Mouse (Mus musculus) heart, adult 2 months (tissue): ENCODE data around the gene Ap3d1. TPM values are rescaled to one million over a fixed set of nuclear protein-coding genes. Genes with fewer than 3 reads are reported as not detected.

Experiments used
- DNase-seq, 2 experiments: peaks; one replicate each; pipeline ENCODE4 v3.0.0; 2021
- H3K27ac ChIP-seq: fragments of 200-600 bp; 2 replicates; pipeline ENCODE4 v1.8.1; 2022
- H3K27me3 ChIP-seq: fragments of 200-500 bp; 2 replicates; pipeline ENCODE4 v1.6.1; 2012; ENCODE audit warnings: mild to moderate bottlenecking, low read length, inconsistent platforms, mixed read lengths; ENCODE audit not compliant: control insufficient read depth, insufficient read depth
- H3K36me3 ChIP-seq: fragments of 200-500 bp; 2 replicates; pipeline ENCODE4 v1.6.1; 2012; ENCODE audit warnings: low read length, inconsistent platforms; ENCODE audit not compliant: control insufficient read depth, insufficient read depth
- H3K4me1 ChIP-seq: fragments of 200-500 bp; 2 replicates; pipeline ENCODE4 v1.6.1; 2011; ENCODE audit warnings: low read length; ENCODE audit not compliant: control insufficient read depth, insufficient read depth
- H3K4me3 ChIP-seq: fragments of 200-600 bp; 2 replicates; pipeline ENCODE4 v1.8.1; 2022
- H3K79me2 ChIP-seq: fragments of 200-500 bp; replicated peaks from 2 replicates; pipeline ENCODE4 v1.6.1; 2012; ENCODE audit warnings: mild to moderate bottlenecking, inconsistent platforms, low read length, moderate library complexity, mixed read lengths; ENCODE audit not compliant: control insufficient read depth, insufficient read depth
- H3K9ac ChIP-seq: fragments of 200-500 bp; 2 replicates; pipeline ENCODE4 v1.6.1; 2012; ENCODE audit warnings: low read depth, mild to moderate bottlenecking, control low read depth, inconsistent platforms, low read length, mixed read lengths
- CTCF ChIP-seq: fragments of 200-600 bp; IDR thresholded peaks from 2 replicates; pipeline ENCODE4 v1.8.1; 2022; ENCODE audit warnings: antibody characterized with exemption, mild to moderate bottlenecking, moderate library complexity
- EP300 ChIP-seq: fragments of 200-500 bp; IDR thresholded peaks from 2 replicates; pipeline ENCODE4 v1.6.1; 2011; ENCODE audit warnings: low read depth, low read length, control low read depth; ENCODE audit not compliant: insufficient read depth
- POLR2A ChIP-seq: fragments of 200-500 bp; IDR thresholded peaks from 2 replicates; pipeline ENCODE4 v1.6.1; 2011; ENCODE audit warnings: mild to moderate bottlenecking, low read depth, low read length, control low read depth; ENCODE audit not compliant: insufficient read depth
- WGBS: fragments of 180-500 bp; shearing (Covaris S2); methylation state at CpG from one replicate; pipeline ENCODE4 v1.1.7; 2018; 5-methylcytosine and 5-hydroxymethylcytosine counted together
- intact Hi-C: fragments of 180-260 bp; cut with DNase I; formaldehyde crosslinking; loops from one replicate; pipeline ENCODE4 v1.15.1; 2025
- polyA plus RNA-seq: library from polyadenylated mRNA; depleted of rRNA; stranded (reverse); fragments of >200 nt; gene quantifications from 2 replicates; pipeline ENCODE4 v1.2.3, GENCODE M21; 2012
- total RNA-seq, 2 experiments: library from RNA; stranded (reverse); gene quantifications; 2 replicates each; pipeline ENCODE4 v1.2.3; 2021

Ap3d1 gene
- total and polyA plus RNA-seq, 3 experiments, result 40.2 to 52.9 (median 42.6) TPM

GRCm38 (mm10) chr10:80763502-80763901, 21.4 kb upstream of the Ap3d1 start:
- no peak overlapping the region for H3K4me3 ChIP-seq
- intact Hi-C loops, result no loop called here
- no peaks in the 10 kb centered on the region for H3K27me3 ChIP-seq
- H3K79me2 ChIP-seq, result peaks cover 10% of the 10 kb centered on the region
- H3K27ac ChIP-seq, result no peak overlapping the region
- no peak for DNase-seq
- WGBS, result 82% methylated on average over 2 of the region's 2 CpGs
- H3K4me1 ChIP-seq, result peaks cover 18% of the 10 kb centered on the region
- H3K36me3 ChIP-seq, result no peaks in the 10 kb centered on the region
- TF ChIP-seq EP300, result no peak
- TF ChIP-seq CTCF, result no peak
- no peak for TF ChIP-seq POLR2A
- no peak overlapping the region for H3K9ac ChIP-seq

- H3K9ac ChIP-seq, result no peak overlapping the region
- H3K4me1 ChIP-seq, result peaks cover 26% of the 10 kb centered on the region
- WGBS, result 69% methylated on average over 3 of the region's 3 CpGs
- no peak overlapping the region for H3K4me3 ChIP-seq
- no peak overlapping the region; the same call in 1 of the 2 replicates for H3K27ac ChIP-seq
- DNase-seq, result no peak
- no peaks in the 10 kb centered on the region for H3K27me3 ChIP-seq
- intact Hi-C loops, result no loop called here
- TF ChIP-seq POLR2A (no peak), EP300 (no peak), CTCF (no peak)
- no peaks in the 10 kb centered on the region for H3K36me3 ChIP-seq
- peaks cover 10% of the 10 kb centered on the region for H3K79me2 ChIP-seq
These were observed 19.8 kb upstream of the Ap3d1 start for GRCm38 (mm10) chr10:80761821-80762220.

GRCm38 (mm10) chr10:80760596-80761524, 18.8 kb upstream of the Ap3d1 start:
- Histone ChIP-seq H3K9ac (no peak overlapping the region), H3K4me1 (peaks cover 34% of the 10 kb centered on the region), H3K4me3 (no peak overlapping the region), H3K79me2 (peaks cover 10% of the 10 kb centered on the region), H3K36me3 (no peaks in the 10 kb centered on the region), H3K27me3 (no peaks in the 10 kb centered on the region), H3K27ac (peak overlapping the region; percentile 0)
- intact Hi-C loops, result no loop called here
- WGBS, result 49% methylated on average over 4 of the region's 4 CpGs
- TF ChIP-seq EP300, result no peak
- TF ChIP-seq CTCF, result no peak
- TF ChIP-seq POLR2A, result no peak
- no peak for DNase-seq

- H3K4me1 ChIP-seq, result peaks cover 35% of the 10 kb centered on the region
- WGBS, result 32% methylated on average over 7 of the region's 7 CpGs
- H3K27me3 ChIP-seq, result no peaks in the 10 kb centered on the region
- intact Hi-C loops, result no loop called here
- peaks cover 14% of the 10 kb centered on the region for H3K79me2 ChIP-seq
- no peaks in the 10 kb centered on the region for H3K36me3 ChIP-seq
- no peak overlapping the region for H3K9ac ChIP-seq
- peak overlapping the region; percentile 60 for H3K27ac ChIP-seq
- TF ChIP-seq EP300, result 0 out of 2 replicates have a peak, but pooled peaks have one; percentile 40
- no peak for TF ChIP-seq POLR2A
- H3K4me3 ChIP-seq, result no peak overlapping the region
- DNase-seq, result peak in 1 of 2 experiments; percentile 38
These were observed 16.6 kb upstream of the Ap3d1 start for GRCm38 (mm10) chr10:80758651-80759050.

GRCm38 (mm10) chr10:80757717-80758116, 15.7 kb upstream of the Ap3d1 start:
- peak overlapping the region; percentile 11; the same call in 1 of the 2 replicates for H3K9ac ChIP-seq
- 15% methylated on average over 5 of the region's 5 CpGs for WGBS
- peaks cover 14% of the 10 kb centered on the region for H3K79me2 ChIP-seq
- peak; percentile 97 for TF ChIP-seq EP300
- TF ChIP-seq CTCF, result peak; percentile 82
- TF ChIP-seq POLR2A, result peak; percentile 18; the same call in 1 of the 2 replicates
- DNase-seq, result peak; percentile 82 to 90
- H3K4me3 ChIP-seq, result no peak overlapping the region
- intact Hi-C loops, result no loop called here
- no peaks in the 10 kb centered on the region for H3K36me3 ChIP-seq
- H3K27me3 ChIP-seq, result no peaks in the 10 kb centered on the region
- peak overlapping the region; percentile 98 for H3K27ac ChIP-seq
- H3K4me1 ChIP-seq, result peaks cover 32% of the 10 kb centered on the region

GRCm38 (mm10) chr10:80756967-80757366, 14.9 kb upstream of the Ap3d1 start:
- no peak for DNase-seq
- Histone ChIP-seq H3K79me2 (peaks cover 14% of the 10 kb centered on the region), H3K4me3 (no peak overlapping the region), H3K9ac (peak overlapping the region; percentile 12; the same call in 1 of the 2 replicates), H3K4me1 (peaks cover 35% of the 10 kb centered on the region), H3K27ac (peak overlapping the region; percentile 98), H3K36me3 (no peaks in the 10 kb centered on the region; the same call in 1 of the 2 replicates), H3K27me3 (no peaks in the 10 kb centered on the region)
- TF ChIP-seq POLR2A, result no peak
- TF ChIP-seq CTCF, result no peak
- TF ChIP-seq EP300, result no peak
- 20% methylated on average over 4 of the region's 4 CpGs for WGBS
- intact Hi-C loops, result no loop called here
